In the genomic region with DNA sequence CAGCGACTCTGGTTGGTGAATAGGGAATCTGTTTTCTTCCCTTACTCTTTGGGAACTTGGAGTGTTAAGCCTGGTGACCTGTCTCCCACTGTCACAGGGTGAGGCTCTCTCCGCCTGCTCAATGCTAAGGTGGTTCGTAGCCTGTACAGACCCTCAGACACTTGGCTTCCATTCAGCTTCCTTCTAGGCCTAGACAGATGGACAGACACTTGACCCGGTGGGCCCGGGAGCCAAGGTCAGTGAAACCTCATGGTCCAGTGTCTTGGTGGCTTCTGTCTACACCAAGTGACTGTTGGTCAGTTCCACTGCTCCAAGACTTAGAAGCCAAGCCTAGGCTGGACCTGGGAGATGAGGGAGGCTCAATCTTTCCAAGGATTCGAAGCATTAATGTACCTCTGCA, we compare ENCODE assay signal across 10 mouse cellular contexts. TPM values are rescaled to one million over a fixed set of nuclear protein-coding genes. Genes with fewer than 3 reads are reported as not detected.
DNase-seq lines count a peak whose midpoint lies in the region; ATAC-seq and TF ChIP-seq lines count a peak whose summit lies in the region.
"Had no signal": no experiment of that assay in that cellular context is flagged by ENCODE, and none has a peak within 500 bp of the region (broad histone marks: within the 10 kb centered on the region; RNA-seq: fewer than 3 reads in every experiment).

No protein-coding gene starts in this region.

- TF ChIP-seq EP300 in liver, embryonic 14.5 days (IDR thresholded peaks at IDR 0.05; ENCODE audit: low read depth): no peak

- H3K9me3 ChIP-seq in embryonic facial prominence, embryonic 13.5 days: no peaks in the 10 kb centered on the region; the same call in 1 of the 2 replicates
- H3K9me3 ChIP-seq in embryonic facial prominence, embryonic 10.5 days: peaks cover 7% of the 10 kb centered on the region; the same call in 1 of the 2 replicates
- H3K9me3 ChIP-seq in kidney, postnatal 0 days (replicated peaks; ENCODE audit: low read length): no peaks in the 10 kb centered on the region
- no peaks in the 10 kb centered on the region for H3K9me3 ChIP-seq in liver, embryonic 14.5 days (ENCODE audit: control insufficient read depth, low read length)

- no peak overlapping the region for H3K27ac ChIP-seq in embryonic facial prominence, embryonic 13.5 days
- no peak overlapping the region for H3K27ac ChIP-seq in embryonic facial prominence, embryonic 10.5 days (replicated peaks)
- no peak overlapping the region for H3K27ac ChIP-seq in kidney, postnatal 0 days
- H3K27ac ChIP-seq in liver, embryonic 14.5 days: no peak overlapping the region
- H3K27ac ChIP-seq: hindbrain, embryonic 10.5 days had no signal

- no peak for DNase-seq in embryonic facial prominence, embryonic 10.5 days (ENCODE audit: low spot score)
- no peak for DNase-seq in kidney, postnatal 0 days (ENCODE audit: low spot score)
- no peak for DNase-seq in kidney, postnatal 25 days
- DNase-seq in NIH3T3 (ENCODE audit: low read depth): peak; percentile 36
- no peak for DNase-seq in liver, embryonic 14.5 days (ENCODE audit: low read depth in 3 of 3, low spot score in 3 of 3)
- no peak for DNase-seq in T-cell, adult 2 months (ENCODE audit: low spot score)
- DNase-seq in ovary, postnatal 14 days (ENCODE audit: low spot score): no peak
- DNase-seq: cerebellum, adult 11 months had no signal

- peak overlapping the region; percentile 97 for H3K4me2 ChIP-seq in embryonic facial prominence, embryonic 13.5 days
- H3K4me2 ChIP-seq in kidney, postnatal 0 days (ENCODE audit: low read length): peak overlapping the region; percentile 88
- H3K4me2 ChIP-seq in liver, embryonic 14.5 days (ENCODE audit: low read depth): peak overlapping the region; percentile 68

- peaks cover 32% of the 10 kb centered on the region for H3K4me1 ChIP-seq in embryonic facial prominence, embryonic 13.5 days
- peaks cover 30% of the 10 kb centered on the region for H3K4me1 ChIP-seq in embryonic facial prominence, embryonic 10.5 days
- H3K4me1 ChIP-seq in kidney, postnatal 0 days (replicated peaks; ENCODE audit: insufficient read depth, low read length): peaks cover 7% of the 10 kb centered on the region; the same call in 1 of the 2 replicates
- H3K4me1 ChIP-seq in liver, embryonic 14.5 days (replicated peaks; ENCODE audit: control insufficient read depth in 2 of 2, insufficient read depth in 2 of 2, low read length in 1 of 2): 0 out of 4 replicates have a peak, but pooled peaks cover 0 to 2% of the 10 kb centered on the region in 2 experiments

- 0 out of 2 replicates have a peak, but pooled peaks cover 3% of the 10 kb centered on the region for H3K36me3 ChIP-seq in embryonic facial prominence, embryonic 13.5 days
- no peaks in the 10 kb centered on the region for H3K36me3 ChIP-seq in embryonic facial prominence, embryonic 10.5 days (replicated peaks)
- no peaks in the 10 kb centered on the region for H3K36me3 ChIP-seq in kidney, postnatal 0 days (ENCODE audit: insufficient read depth, low read length)
- no peaks in the 10 kb centered on the region for H3K36me3 ChIP-seq in liver, embryonic 14.5 days (replicated peaks; ENCODE audit: control insufficient read depth, insufficient read depth, low read depth)
- H3K36me3 ChIP-seq: hindbrain, embryonic 10.5 days had no signal

- H3K9ac ChIP-seq in embryonic facial prominence, embryonic 13.5 days: peak overlapping the region; percentile 56; the same call in 1 of the 2 replicates
- no peak overlapping the region for H3K9ac ChIP-seq in kidney, postnatal 0 days (ENCODE audit: low read depth, low read length)
- no peak overlapping the region for H3K9ac ChIP-seq in liver, embryonic 14.5 days (replicated peaks)

- TF ChIP-seq CTCF in kidney, postnatal 0 days (IDR thresholded peaks at IDR 0.05; ENCODE audit: low read depth): no peak
- no peak for TF ChIP-seq CTCF in liver, embryonic 14.5 days (IDR thresholded peaks at IDR 0.05; ENCODE audit: low read depth)

- H3K4me3 ChIP-seq in embryonic facial prominence, embryonic 13.5 days: peak overlapping the region; percentile 69
- no peak overlapping the region for H3K4me3 ChIP-seq in embryonic facial prominence, embryonic 10.5 days
- peak overlapping the region; percentile 74; the same call in 1 of the 2 replicates for H3K4me3 ChIP-seq in kidney, postnatal 0 days (replicated peaks; ENCODE audit: low read depth, low read length)
- peak overlapping the region; percentile 10 to 41; a peak in 3 of 4 replicates for H3K4me3 ChIP-seq in liver, embryonic 14.5 days (ENCODE audit: insufficient read depth in 1 of 2, low read depth in 2 of 2, low read length in 2 of 2)
- H3K4me3 ChIP-seq: hindbrain, embryonic 10.5 days had no signal

- WGBS in embryonic facial prominence, embryonic 13.5 days: 90% methylated on average over 6 of the region's 6 CpGs
- WGBS in embryonic facial prominence, embryonic 10.5 days: 88% methylated on average over 6 of the region's 6 CpGs
- WGBS in kidney, postnatal 0 days: 91% methylated on average over 6 of the region's 6 CpGs
- WGBS in liver, embryonic 14.5 days (ENCODE audit: insufficient replicate concordance): 70% methylated on average over 6 of the region's 6 CpGs

- no peak for ATAC-seq in embryonic facial prominence, embryonic 13.5 days (ENCODE audit: insufficient number of reproducible peaks, insufficient read depth, low FRiP score, low TSS enrichment, low read depth)
- ATAC-seq in kidney, postnatal 0 days (replicated peaks; ENCODE audit: low FRiP score, low read depth): no peak
- no peak for ATAC-seq in liver, embryonic 14.5 days (ENCODE audit: insufficient read depth)

- H3K27me3 ChIP-seq in embryonic facial prominence, embryonic 13.5 days: peaks cover 56% of the 10 kb centered on the region
- peaks cover 57% of the 10 kb centered on the region for H3K27me3 ChIP-seq in embryonic facial prominence, embryonic 10.5 days (replicated peaks; ENCODE audit: low read depth, poor library complexity, severe bottlenecking)
- H3K27me3 ChIP-seq in kidney, postnatal 0 days (ENCODE audit: insufficient read depth, low read length): no peaks in the 10 kb centered on the region
- peaks cover 19% of the 10 kb centered on the region for H3K27me3 ChIP-seq in liver, embryonic 14.5 days (ENCODE audit: control insufficient read depth, insufficient read depth, low read length)

RNA-seq across cellular contexts. Expression of a gene that starts 1.8 kb away (rescaled TPM):
- 39.3 and 41.3 TPM in 2 replicates for polyA plus RNA-seq in embryonic facial prominence, embryonic 13.5 days (2015; fragmentation: Nextera tagmentation; extraction: Ambion mirVana)
- polyA plus RNA-seq in embryonic facial prominence, embryonic 10.5 days (2016; fragmentation: Nextera tagmentation; extraction: Ambion mirVana): 40.2 and 43.7 TPM in 2 replicates
- 64.6 and 65.2 TPM in 2 replicates for polyA plus RNA-seq in kidney, postnatal 0 days (2015; fragmentation: Nextera tagmentation; extraction: Ambion mirVana)
- 14.6 and 15.1 TPM in 2 replicates for polyA plus RNA-seq in liver, embryonic 14.5 days (2012; rRNA removed)
- polyA plus RNA-seq in liver, embryonic 14.5 days (2014; fragmentation: Nextera tagmentation; extraction: Ambion mirVana): 12.3 and 12.4 TPM in 2 replicates

RNA-seq across cellular contexts. Expression of a gene that starts 2.7 kb away (rescaled TPM):
- polyA plus RNA-seq in embryonic facial prominence, embryonic 13.5 days (2015; fragmentation: Nextera tagmentation; extraction: Ambion mirVana): 2.3 and 10.1 TPM in 2 replicates
- 1.7 and 1.8 TPM in 2 replicates for polyA plus RNA-seq in embryonic facial prominence, embryonic 10.5 days (2016; fragmentation: Nextera tagmentation; extraction: Ambion mirVana)
- 13.0 and 22.2 TPM in 2 replicates for polyA plus RNA-seq in kidney, postnatal 0 days (2015; fragmentation: Nextera tagmentation; extraction: Ambion mirVana)
- polyA plus RNA-seq in liver, embryonic 14.5 days (2012; rRNA removed): 5.4 and 17.2 TPM in 2 replicates
- polyA plus RNA-seq in liver, embryonic 14.5 days (2014; fragmentation: Nextera tagmentation; extraction: Ambion mirVana): 12.8 and 13.2 TPM in 2 replicates

RNA-seq across cellular contexts. Expression of a gene that starts 30.1 kb away (rescaled TPM):
- polyA plus RNA-seq in embryonic facial prominence, embryonic 13.5 days (2015; fragmentation: Nextera tagmentation; extraction: Ambion mirVana): 9.4 and 13.4 TPM in 2 replicates
- 0.68 and 4.9 TPM in 2 replicates for polyA plus RNA-seq in embryonic facial prominence, embryonic 10.5 days (2016; fragmentation: Nextera tagmentation; extraction: Ambion mirVana)
- polyA plus RNA-seq in kidney, postnatal 0 days (2015; fragmentation: Nextera tagmentation; extraction: Ambion mirVana): 11.2 and 12.6 TPM in 2 replicates
- polyA plus RNA-seq in liver, embryonic 14.5 days (2012; rRNA removed): not detected in 2 replicates
- polyA plus RNA-seq in liver, embryonic 14.5 days (2014; fragmentation: Nextera tagmentation; extraction: Ambion mirVana): 0.96 and 2.1 TPM in 2 replicates

RNA-seq across cellular contexts. Expression of a gene that starts 59.5 kb away (rescaled TPM):
- polyA plus RNA-seq in embryonic facial prominence, embryonic 13.5 days (2015; fragmentation: Nextera tagmentation; extraction: Ambion mirVana): 243 and 262 TPM in 2 replicates
- 384 and 394 TPM in 2 replicates for polyA plus RNA-seq in embryonic facial prominence, embryonic 10.5 days (2016; fragmentation: Nextera tagmentation; extraction: Ambion mirVana)
- polyA plus RNA-seq in kidney, postnatal 0 days (2015; fragmentation: Nextera tagmentation; extraction: Ambion mirVana): 256 and 262 TPM in 2 replicates
- 75.0 and 75.9 TPM in 2 replicates for polyA plus RNA-seq in liver, embryonic 14.5 days (2012; rRNA removed)
- polyA plus RNA-seq in liver, embryonic 14.5 days (2014; fragmentation: Nextera tagmentation; extraction: Ambion mirVana): 145 and 158 TPM in 2 replicates
